Mouse (Mus musculus): ENCODE results near the gene Gga1. TPM values are rescaled to one million over a fixed set of nuclear protein-coding genes. Genes with fewer than 3 reads are reported as not detected.

Gga1 gene
- polyA plus RNA-seq, 1 experiment from 2014 or later: 42.4 TPM

DNA sequence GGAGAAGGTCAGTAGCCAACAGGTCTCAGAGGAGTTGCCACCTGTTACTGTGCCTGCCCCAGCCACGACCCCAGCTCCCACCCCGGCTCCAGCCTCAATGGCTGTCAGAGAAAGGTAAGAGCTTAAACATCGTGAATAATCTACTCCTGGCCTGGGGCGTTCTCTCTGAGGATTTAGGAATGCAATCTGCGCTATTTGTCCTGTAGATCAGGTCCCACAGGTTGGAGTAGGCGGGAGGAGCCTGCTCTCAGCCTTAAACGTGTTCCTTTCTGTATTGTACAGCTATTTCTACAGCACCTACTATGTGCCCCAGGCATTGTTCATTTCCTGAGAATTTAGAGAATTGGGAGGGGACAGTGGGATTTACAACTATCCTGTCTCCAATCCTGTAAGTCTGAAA lies 31.4 kb downstream of the Gga1 start:
- no peak for DNase-seq (ENCODE audit: low spot score)

DNA sequence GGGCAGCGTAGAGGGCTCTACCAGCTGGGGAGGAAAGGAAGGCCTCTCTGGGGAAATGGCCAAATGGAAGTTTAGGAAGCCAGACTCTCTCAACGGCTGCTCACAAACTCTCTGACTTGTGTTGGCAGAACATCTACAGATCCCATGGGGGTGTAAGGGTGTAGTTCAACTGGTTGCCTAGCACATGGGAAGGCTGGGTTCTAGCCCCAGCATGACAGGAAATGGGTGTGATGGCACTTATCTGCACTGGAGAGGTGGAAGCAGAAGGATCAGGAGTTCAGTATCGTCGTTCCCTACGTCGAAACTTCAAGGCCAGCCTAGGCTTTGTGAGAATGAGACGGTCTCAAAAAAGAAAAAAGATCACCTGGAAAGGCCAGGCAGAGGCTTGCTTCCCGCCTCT lies 32.0 kb downstream of the Gga1 start:
- no peak for DNase-seq (ENCODE audit: low spot score)

GRCm38 (mm10) chr15:78912040-78912439 lies 35.0 kb downstream of the Gga1 start:
- no peak for DNase-seq (ENCODE audit: low spot score)

DNA sequence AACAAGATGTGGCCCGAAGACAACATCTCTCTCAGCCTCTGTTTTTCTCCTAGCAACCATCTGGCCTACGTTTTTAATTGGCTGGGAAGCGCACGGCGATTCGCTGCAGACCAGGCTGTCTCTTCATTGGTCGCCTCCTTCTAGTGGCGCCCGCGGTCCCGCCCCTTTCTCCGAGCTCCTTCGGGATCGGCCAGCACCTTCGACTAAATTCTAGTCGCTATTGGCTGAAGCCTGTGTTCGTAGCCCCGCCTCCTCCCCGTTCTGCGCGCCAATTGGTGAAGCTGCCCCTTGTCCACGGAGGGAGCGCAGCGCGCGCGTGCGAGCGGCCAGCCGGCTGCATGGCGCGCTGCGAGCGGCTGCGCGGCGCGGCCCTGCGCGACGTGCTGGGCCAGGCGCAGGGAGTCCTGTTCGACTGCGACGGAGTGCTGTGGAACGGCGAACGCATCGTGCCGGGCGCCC lies 36.7 kb downstream of the Gga1 start, which contains the start of gene Pdxp:
TSS of gene Pdxp (plus strand) at position 288 of the 459 bp plus-strand sequence.
- DNase-seq (ENCODE audit: low spot score): peak; percentile 97

GRCm38 (mm10) chr15:78914091-78914822 lies 37.3 kb downstream of the Gga1 start:
- DNase-seq (ENCODE audit: low spot score): peak; percentile 38

DNA sequence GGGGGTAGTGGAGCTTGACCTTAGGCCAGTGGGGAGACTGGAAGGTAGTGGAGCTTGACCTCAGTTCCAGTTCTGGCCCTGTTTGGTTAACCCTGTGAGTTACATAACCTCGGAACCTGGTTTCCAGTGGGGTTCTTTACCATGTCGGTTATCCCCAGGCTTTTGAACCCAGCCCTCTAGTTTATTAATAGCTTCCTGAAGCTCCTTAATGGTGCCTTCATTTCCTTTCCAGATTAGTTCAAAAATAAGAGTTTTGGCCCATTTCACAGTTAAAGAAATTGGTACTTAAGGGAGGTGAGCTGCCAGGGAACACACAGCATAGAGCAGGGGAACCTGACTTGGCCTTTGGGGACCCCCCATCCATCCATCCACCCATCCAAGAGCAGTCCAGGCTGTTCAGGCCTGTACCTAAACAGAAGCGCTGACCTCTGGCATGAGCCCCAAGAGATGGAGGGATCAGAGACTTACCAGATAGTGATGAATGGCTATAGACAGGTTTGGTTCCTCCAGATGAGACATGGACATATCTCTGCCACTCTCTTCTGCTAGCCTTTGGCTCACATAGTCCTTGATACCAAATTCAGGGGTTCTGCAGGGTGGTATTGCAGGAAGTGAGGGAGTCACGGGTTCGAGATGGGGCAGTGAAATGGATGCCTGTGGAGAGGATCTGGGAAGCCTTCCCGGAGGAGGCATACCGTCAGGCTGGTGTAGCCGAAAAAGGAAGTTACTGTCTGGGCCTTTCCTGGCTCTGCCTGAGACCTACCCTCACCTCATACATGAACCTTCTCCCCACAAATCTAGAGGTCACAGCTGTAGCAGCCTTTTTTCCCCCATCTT lies 38.1 kb downstream of the Gga1 start:
- no peak for DNase-seq (ENCODE audit: low spot score)

DNA sequence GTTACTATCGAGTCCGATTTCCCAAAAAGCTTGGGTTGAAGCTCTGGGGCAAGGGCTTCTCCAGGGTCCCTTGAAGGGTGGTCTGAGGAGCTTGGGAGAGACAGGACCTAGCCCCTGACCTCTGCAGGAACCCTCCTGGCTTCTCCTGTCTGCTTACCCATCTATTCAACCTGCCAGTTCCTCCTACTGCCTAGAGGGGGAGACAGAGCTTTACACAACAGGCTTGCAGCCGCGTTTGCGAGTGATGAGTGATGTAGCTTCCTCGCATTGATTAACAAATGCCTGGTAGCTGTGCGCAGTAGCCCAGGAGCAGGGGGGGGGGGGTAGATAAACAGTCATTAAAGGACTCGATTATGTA lies 38.6 kb downstream of the Gga1 start:
- DNase-seq (ENCODE audit: low spot score): peak; percentile 88

GRCm38 (mm10) chr15:78916052-78916826 lies 39.2 kb downstream of the Gga1 start:
- no peak for DNase-seq (ENCODE audit: low spot score)

DNA sequence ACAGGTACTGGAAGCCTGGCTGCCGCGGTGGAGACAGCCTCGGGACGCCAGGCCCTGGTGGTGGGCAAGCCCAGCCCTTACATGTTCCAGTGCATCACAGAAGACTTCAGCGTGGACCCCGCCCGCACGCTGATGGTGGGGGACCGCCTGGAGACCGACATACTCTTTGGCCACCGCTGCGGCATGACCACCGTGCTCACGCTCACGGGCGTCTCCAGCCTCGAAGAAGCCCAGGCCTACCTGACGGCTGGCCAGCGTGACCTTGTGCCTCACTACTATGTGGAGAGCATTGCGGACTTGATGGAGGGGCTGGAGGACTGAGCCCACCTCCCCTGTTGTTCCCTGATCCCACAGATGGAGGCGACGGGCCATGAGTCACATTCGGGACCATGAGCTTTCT lies 41.1 kb downstream of the Gga1 start:
- DNase-seq (ENCODE audit: low spot score): no peak

DNA sequence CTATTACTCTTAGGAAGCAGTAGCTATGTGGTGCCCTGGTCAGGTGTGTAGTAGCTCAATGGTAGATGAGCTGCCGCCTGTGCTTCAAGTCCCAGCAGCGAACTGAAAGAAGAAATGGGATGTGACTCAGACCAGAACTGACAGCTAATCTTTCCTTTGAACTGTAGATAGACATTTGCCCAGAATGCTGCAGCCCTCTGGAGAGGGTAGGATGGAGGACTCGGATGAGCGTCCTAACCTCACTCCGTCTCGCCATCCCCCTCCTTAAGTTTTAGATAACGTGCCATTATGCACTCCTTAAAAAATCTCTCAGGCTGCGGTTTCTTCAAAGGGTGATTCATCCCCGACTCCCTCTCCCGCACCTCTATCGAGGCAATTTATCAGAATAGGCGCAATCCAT lies 42.9 kb downstream of the Gga1 start:
- no peak for DNase-seq (ENCODE audit: low spot score)

DNA sequence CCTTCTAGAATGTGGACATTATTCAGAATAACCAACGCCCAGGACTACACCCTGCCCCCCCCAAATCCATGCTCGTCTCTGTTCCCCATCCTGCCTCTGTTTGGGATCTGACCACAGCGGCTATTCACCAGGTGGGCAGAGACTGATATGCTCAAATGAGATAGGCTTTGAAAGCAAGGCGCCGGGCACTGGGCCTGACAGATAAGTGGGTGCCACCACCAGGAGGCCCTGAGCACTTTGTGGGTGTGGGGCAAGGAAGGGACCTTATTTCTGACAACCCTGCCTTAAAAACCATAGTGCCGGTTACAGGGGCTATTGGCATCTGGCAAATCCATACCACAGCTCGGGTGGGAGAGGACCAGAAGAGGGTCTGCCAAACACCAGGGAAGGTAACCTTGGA lies 45.7 kb downstream of the Gga1 start:
- DNase-seq (ENCODE audit: low spot score): no peak

GRCm38 (mm10) chr15:78923585-78923984 lies 46.6 kb downstream of the Gga1 start:
- DNase-seq (ENCODE audit: low spot score): peak; percentile 86

- no peak for DNase-seq (ENCODE audit: low spot score)
These were observed 48.1 kb downstream of the Gga1 start for GRCm38 (mm10) chr15:78925129-78925528.

DNA sequence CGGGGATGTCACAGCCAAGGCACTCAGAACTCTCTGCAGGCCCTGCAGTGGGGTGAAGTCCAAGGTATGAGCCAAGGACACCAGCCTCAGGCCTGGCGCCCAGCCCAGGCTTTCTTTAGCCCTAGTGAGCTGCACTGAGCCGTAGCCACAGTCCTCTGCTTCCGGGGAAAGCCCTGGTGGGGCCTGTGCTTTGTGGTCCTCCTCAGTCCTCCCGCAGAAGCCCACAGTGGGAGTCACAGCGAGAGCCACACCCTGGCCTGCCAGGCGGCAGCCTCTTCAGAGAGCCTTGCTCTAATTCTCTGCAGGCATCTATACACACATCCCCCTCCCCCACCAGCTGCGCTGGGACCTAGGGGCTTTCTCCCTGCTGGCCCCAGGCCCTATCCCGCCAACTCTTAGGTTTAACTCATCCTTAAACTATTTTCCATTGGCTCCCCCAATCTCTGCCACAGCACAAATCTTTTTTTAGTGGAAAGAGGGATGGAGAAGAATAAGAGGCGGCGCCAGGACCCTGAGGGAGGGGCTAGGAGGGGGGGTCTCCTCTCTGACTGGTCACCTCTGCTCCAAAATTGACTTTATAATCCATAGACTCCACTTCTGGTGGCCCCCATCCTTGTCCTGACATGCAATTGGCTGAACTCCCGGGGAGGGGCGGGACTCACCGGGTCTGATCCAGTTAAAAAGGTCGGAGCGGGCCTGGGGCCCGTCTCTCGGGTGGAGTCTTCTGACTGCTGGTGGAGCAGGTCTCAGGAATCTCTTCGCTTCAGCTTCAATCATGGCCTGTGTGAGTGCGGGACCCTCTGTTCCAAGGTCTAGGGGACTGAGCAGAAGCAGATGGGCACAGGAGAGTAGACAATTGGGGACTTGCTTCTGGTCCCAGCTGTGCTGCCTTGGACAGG lies 49.3 kb downstream of the Gga1 start, which contains the start of gene Lgals1:
TSS of gene Lgals1 (plus strand) at position 705 of the 899 bp plus-strand sequence.
- DNase-seq (ENCODE audit: low spot score): peak; percentile 74

GRCm38 (mm10) chr15:78927021-78927787 lies 50.2 kb downstream of the Gga1 start:
- DNase-seq (ENCODE audit: low spot score): peak; percentile 21

DNA sequence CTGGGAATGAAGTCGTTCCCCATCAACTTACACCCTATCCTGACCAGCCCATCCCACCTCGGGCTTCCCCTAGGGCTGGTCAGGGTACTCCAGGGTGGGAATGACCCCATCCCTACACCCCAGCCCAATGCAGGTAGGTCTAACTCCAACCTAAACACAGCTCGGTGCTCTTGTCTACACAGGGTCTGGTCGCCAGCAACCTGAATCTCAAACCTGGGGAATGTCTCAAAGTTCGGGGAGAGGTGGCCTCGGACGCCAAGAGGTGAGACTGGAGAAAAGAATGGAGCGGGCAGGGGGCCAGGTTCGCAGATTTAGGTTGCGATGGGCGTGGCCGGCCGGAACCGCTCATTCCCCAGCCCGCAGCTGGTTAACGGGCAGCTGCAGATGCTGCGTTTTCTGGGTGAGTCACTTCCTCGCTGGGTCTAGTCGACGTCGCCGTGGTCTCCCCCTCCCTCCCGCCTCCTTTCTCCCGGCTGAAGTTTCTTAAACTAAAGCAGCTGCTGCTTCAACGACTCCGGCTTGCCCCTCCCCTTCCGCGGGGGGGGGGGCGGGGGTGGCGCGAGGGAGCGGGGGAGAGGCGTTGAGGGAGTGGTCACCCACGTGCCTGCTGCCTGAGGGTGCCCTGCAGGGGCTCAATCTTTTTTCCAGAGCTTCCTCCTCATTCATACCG lies 50.9 kb downstream of the Gga1 start:
- peak; percentile 92 for DNase-seq (ENCODE audit: low spot score)

DNA sequence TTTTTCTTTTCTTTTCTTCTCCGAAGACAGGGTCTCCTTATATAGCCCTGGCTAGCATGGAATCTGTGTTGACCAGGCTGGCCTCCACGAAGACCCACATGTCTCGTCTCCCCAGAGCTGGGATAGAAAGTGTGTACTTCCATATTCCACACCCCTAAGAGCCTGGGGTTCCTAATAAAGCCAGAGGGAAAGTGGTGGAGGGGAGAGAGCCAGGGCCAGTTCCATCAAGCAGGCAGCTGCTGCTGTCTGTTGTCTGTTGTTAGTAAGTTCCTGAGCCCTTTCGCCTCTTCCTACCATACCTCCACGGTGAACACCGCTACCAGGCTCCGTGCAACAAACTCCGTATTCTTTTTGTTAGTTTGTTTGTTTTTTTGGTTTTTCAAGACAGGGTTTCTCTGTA lies 51.5 kb downstream of the Gga1 start:
- DNase-seq (ENCODE audit: low spot score): peak; percentile 19

DNA sequence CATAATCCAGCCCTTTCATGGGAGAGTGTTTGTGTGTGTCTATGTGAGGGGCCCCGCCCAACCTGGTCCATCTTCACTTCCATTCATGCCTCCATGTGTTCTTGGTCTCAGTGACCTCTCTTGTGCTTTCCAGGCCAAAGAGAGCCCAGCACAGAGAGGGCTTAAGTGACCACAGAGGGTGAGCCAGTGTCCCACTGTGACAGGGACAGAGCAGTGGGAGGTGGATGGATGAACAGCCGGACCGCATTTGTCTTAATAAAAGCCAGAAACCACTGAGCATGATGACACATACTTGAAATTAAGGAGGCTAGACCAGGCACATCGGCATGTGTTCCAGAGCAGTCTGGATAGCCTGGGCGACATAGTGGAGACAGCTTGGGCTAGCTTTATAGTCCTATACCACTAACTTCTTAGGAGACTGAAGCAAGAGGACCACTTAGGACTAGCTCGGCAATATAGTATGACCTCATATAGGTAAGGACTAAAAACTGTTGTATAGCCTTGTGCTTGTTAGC lies 53.3 kb downstream of the Gga1 start:
- DNase-seq (ENCODE audit: low spot score): no peak

- no peak for DNase-seq (ENCODE audit: low spot score)
These were observed 53.9 kb downstream of the Gga1 start for GRCm38 (mm10) chr15:78930801-78931426.
